Mouse (Mus musculus) left cerebral cortex, adult 11 months (tissue): Measurements from ENCODE around the gene Cables2.

Source experiments
- DNase-seq: peaks from one replicate; pipeline ENCODE4 v3.0.0; 2022; ENCODE audit warnings: low spot score

Cables2 gene

DNA sequence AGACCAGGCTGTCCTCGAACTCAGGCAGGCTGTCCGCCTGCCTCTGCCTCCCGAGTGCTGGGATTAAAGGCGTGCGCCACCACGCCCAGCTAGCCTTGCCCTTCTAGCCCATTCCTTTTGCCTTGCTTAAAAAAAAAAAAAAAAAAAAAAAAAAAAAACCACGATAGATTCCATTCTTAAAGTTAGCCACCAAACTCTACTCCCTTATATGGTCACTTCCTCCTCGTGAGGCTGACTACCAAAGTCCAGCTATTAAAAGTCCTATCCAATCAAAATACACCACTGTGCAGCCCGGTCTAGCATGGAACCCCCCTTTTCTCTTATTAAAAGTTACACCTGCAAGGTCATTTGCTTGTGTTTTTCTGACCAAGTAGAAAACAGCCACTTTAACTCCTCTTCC is 17.6 kb downstream of the Cables2 start:
- no peak for DNase-seq

DNA sequence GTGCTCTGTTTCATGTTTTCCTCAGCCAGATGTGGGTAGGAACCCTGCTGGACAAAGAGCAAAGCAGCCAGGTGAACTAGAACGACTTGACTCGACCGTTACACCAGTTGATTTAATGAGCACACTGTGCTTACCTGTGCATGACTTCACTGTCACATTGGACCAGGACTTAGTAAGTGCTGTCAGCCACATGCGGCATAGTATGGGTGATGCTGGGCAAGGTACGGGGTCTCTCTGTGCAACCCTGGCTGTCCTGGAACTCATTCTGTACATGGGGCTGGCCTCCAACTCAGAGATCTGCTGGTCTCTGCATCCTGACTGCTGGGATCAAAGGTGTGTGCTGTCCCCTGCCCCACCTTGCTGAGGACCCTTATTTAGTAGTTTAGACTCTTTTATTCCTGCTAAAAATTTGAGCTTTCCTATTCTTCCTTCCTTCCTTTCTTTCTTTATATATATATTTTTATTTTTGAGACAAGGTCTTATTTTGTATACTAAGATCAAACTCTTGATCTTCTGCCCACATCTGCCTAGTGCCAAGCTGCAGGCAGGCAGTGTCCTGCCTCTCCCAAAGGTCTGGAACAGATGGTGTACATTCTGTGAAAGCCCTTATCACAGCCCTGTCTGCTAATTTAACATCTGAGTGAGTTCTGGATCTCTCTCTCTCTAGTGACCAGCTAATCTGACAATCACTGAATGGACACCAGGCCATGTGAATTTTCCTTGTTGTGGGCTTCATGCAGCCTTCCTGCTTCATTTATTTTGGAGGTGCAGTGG is 18.7 kb downstream of the Cables2 start:
- DNase-seq: no peak

DNA sequence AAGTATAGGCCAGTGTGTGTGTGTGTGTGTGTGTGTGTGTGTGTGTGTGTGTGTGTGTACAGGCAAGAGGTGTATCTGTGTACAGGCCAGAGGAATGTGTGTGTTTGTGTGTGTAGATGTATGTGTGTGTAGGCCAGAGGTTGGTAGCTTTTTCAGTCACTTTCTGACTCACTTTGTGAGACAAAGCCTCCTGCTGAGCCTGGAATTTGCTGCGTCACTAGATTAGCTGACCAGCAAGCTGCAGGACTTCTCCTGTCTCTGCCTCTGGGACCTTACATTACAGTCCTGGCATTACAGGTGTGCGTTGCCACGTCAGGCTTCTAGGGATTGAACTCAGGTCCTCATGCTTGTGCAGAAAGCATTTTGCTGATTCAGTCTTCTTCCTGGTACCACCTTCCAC is 21.5 kb downstream of the Cables2 start:
- no peak for DNase-seq

DNA sequence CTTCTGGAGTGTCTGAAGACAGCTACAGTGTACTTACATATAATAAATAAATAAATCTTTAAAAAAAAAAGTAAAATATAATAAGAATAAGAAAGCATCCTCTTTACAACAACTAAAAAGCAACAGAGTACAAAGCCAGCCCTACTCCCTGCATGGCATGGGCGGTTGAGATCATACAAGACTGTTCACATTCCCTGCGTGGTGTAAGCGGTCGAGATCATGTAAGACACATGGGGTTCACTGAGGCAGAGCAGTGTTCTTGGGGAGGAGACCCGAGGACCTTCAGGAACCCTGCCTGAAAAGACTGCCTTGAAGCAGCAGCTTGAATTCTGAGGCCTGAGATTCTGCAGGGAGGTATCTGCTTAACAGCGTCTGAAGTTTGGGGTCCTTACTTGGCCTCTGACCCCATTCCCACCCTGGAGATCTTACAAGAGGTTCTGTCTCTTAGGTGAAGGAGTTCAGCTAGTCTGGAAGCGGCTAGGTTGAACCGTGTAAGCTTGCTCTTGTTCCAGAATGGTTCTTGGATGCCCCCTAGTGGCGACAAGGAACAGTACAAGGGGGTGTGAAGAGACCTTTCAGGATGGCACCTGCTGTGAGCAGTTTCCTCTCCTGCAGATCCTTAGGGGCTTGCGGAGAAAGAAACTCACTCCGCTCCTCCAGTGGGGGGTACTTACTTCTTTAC is 22.2 kb downstream of the Cables2 start:
- DNase-seq: peak; percentile 53

DNA sequence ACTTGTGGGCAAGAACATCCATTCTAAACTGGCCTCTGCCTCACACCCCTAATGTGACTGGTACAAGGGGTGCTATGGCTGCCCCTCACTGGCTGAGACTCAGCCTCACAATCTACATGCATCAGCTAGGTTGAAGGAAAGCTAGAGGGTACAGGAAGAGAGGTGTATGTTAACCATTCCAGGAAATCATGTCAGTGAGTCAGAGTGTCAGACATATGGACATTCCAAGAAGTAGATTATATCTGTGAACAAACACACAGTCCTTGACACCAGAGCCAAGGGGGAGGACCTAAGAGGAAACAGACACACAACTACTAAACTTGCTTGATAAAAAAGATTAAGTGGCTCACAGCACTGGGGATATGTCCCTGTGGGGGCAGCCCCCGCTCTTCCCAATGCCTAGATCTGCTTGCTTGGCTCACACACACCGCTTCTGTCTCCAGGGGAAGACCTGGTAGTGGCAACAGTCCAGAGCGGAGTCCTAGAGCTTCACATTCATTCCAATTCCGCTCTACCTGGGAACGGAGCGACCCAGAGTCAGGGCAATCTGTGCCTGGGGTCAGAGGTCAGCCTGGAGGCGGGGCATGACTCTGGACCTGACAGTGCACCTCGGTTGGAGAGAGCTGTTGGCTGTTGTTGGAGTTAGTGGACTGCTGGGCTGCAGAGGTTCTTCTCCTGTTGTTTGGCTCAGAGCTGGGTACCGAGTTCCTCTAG is 24.2 kb downstream of the Cables2 start:
- DNase-seq: no peak

DNA sequence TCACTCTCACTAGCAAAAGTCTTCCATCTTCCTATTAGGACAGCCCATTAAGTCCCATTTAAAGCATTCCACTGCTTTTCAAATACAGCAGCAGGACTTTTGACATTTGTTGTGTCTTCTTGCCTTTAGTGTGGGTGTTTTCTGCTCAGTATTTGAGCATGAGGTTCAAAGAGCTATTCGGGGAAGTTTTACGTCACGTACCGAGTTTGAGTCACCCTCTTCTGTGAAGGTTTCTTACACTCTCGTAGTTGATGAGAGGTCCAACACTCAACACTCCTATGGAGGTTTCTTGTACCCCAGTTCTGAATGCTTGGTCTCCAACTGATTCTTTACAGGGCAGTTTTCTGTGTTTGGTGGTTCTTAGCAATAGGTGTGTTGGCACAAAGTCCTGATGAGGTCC is 25.4 kb downstream of the Cables2 start:
- DNase-seq: no peak

DNA sequence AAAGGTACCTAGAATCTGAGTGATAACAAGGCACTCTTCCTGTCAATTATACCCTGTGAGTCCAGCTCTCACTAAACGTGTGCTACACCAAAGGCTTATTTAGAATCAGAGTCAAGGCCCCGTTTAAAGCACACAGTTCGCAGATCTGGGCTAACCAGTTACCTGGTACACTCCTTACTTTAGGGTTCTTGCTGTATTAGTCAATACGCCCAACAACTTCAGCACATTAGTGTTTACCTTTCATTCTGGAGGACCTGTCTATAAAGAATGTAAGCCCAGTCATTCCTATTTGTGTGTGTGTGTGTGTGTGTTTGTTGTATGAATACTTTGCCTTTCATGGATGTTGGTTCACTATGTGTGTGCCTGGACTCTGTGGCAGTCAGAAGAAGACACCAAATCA is 30.2 kb downstream of the Cables2 start:
- DNase-seq: no peak

DNA sequence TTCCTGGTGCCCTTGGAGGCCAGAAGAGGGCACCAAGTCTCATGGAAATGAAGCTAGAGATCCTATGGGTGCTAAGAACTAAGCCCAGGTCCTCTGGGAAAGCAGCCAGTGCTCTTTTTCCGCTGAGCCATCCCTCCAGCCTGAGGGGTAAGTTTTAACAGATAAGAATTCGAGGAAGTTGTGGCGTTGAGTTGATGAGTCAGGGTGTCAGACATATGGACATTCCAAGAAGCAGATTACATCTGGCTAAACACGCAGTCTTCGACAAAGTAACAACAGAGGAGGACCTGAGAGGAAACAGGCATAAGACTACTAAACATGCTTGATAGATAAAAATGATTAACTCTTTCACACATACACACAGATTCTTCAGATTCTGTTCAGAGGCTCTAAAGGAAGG is 34.7 kb downstream of the Cables2 start:
- DNase-seq: no peak

DNA sequence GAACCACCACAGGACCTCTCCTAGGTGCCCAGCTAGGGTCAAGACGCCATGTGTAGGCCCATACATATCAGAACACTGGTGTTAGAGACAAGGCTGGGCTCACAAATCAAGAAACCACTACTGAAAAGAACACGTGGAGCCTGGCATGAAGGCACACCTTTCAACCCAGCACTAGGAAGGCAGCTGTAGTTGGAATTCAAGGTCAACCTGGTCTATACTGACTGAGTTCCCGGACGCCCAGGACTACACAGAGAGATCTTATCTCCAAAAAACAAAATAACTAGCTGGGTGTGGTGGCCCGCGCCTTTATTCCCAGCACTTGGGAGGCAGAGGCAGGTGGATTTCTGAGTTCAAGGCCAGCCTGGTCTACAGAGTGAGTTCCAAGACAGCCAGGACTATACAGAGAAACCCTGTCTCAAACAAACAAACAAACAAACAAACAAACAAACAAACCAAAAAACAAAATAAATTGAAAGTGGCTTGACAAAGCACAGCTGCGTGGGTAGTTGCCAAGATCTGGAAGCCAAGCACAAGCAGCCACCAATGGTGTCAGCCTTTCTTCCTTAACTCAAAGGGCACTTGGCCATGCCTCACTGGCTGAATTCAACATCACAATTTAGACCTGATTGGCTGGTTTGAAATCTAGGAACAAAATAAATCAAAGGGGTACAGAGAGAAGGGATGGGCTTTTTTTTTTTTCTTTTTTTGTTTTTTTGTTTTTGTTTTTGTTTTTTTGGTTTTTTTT is 35.5 kb downstream of the Cables2 start:
- no peak for DNase-seq

DNA sequence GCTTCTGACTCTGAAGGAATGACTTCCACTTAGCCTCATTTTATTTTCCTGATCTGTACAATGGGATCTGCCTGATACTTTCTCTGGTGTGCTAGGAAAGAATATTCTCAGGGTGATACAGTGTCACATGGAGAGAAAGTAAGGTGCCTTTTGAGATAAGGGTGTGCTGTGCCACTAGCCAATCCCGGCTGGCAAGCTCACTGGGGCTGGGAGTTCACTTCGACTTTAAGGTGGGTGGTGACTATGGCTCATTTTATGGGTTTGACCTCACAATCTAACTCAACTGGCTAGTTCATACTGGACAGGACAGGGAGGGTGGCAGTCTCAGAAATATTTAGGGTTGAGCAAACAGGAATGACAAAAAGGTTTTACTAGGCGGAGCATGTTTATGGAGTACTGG is 36.4 kb downstream of the Cables2 start:
- DNase-seq: no peak

DNA sequence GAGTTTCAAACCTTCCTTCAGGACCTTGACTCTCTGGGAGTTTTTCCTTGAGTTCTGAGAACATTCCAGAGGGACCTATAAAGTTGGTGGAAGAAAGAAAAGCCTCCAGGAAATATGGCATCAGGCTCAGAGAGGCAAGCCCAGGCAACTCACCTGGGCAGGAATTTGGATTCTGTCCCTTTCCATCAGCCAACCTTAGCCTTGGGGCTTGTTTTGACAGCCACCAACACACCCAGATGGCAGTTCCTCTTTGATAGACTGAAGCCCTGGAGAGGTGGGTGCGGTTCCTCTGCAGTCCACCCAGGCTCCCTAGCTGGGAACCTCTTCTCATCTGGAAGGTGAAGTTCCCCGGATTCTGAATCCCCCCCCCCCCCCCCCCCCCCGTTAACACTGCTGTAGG is 36.8 kb downstream of the Cables2 start:
- no peak for DNase-seq

DNA sequence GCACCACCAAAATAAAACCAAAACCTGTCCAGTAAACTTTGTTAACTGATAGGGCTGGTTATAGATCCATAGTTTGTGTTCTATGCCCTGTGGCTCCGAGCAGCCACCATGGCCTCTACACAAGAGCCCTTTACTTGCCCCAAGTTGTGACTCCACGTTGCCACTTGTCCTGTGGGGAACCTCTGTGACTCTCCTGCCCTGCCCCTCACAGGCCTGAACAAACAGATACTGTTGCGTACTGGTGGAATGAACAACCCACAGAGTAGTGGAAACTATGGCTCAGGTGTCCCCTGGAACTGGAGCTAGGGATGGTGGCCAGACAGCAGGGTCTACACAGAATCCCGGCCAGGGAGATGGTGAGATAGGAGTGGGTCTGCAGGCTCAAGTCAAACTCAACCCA is 37.5 kb downstream of the Cables2 start:
- DNase-seq: no peak

DNA sequence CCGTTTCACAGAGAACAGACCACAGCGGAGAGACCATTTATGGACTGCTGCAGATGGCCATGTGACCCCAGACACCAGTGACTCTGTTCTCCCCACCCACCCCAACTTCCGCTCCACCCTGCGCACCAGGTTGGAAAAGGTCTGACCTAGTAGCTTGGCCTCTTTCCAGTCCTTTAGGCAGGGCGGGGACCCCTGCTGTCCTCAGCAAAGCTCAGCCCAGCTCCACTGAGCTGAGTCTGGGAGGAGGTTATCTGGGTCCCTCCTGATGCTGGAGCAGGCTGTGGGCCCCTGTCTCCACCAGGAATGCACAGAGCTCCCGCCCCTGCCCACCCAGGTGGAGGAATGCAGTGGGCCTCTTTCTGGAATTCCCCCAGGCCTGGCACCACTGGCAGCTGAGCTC is 38.3 kb downstream of the Cables2 start:
- no peak for DNase-seq

DNA sequence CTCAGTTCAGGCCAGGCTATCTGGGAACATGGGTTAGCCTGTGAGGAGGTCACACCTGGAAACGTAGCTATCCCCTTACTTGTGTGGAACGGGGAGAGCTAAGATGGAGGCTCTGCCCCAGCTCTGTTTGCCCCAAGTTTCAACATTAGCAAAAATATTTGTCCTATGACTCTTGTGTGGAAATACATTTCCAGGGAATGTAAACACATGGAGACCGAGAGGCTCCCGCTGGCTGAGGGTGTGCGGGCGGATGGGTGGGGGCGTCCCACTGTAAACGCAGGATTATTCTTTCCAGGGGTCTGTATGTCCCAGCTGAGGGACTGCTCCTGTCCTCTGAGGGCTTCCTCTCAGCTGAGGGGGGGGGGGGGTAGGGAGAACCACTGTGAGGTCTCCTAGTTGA is 38.9 kb downstream of the Cables2 start:
- DNase-seq: no peak

DNA sequence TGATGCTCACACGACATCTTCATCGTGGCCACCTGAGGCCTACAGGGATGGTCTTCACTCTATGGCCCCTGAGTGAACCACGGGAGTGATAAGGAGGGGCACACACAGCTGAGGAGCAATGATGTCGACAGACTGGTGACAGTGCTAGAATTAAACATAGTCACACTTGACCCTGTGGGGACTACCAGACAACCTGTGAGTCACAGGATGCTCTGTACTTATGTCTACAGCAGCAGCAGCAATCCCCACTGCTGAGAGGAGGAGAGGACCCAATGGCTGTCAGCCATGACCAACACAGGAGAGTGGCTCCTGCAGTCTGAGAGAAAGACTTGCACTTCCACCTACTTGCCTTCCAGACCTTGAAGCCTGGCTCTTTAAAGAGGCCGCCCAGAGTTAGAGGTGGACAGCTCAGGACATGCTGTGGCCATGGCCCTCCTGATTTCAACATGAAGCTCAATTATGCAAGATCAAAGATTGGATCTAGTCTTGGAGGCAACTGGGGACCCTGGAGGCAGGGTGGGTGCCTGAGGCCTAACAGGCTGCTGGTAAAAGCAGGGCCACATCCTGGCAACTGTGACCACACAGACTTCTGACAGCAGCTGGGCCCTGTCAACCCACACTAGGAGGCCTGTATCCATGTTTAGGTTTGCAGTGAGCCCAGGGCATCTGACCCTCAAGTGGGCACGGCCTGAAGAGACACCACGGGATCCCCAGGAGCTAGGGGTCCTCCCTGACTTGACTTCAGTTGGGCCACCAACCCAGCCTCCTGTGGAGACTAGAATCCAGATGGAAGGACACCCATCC is 40.0 kb downstream of the Cables2 start:
- no peak for DNase-seq

DNA sequence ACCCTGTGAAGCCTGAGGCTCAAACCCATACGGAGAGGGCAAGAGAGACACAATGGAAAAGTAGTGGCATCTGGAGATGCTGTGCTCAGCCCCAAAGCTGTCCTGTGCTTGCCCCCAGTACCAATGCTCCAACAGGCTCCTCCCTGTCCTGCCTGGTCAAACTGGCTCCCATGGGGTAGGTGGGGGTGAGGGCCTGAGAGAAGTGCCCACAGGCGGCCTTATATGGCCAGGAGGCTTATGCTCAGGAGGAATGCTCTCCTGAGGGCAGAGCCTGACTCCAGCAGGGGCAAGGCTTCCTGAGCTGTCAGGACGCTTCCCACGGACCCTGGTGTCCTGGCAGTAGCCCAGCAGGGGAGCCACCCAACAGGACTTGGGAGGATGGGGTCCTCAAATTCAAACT is 42.8 kb downstream of the Cables2 start:
- no peak for DNase-seq

DNA sequence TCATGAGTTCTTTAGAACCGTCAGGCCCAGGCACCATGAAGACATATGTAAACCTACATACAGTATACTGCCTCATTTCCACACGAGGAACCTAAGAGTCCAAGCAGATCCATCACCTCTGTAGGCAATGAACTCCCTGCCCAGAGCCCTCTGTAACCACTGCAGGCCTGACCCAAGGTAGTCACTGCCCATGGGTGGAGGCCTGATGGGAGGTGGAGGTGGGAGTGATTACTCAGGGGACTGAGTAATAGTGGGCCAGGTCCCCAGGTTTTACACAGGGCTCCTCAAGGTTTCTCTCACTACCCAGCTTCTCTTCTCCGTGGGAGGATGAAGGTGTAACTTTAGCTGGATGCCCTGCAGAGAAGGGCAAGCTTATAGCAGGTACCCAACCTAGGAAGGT is 44.2 kb downstream of the Cables2 start:
- DNase-seq: no peak

DNA sequence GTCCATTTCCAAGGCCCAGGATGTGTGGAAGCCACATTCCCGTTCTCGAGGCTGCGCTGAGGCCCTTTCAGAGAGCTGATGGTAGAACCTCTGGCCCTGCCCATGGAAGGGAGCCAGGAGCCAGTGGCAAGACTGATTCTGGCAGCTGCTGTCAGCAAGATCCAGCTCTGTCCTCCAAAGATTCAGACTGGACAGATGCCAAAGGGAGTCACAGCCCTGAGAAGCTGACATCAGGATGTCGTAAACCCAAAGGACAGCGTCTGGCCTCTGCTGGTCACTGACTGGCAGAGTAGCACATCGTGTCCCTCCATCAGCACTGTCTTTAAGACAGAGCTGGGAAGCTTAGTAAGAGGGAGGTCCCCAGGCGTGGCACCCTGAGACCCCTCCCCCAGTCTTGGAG is 44.7 kb downstream of the Cables2 start:
- no peak for DNase-seq

DNA sequence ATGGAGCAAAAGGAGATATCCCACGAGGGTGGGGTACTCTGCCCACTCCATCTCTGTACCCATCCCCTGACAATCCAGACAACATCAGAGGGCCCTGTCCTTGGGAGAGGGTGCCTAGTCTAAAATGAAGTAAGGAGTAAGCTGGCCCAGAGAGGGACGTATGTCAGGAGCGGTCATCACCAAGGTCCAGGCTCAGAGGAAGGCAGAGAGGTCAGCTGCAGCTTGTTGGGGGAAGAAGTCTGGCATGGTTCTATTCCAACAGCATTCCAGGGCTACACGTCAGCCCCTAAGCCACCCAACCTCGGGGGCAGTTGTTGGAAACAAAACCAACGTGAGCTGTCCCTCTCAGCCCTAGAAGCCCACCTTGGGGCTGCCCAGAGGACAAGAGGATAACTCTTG is 45.2 kb downstream of the Cables2 start:
- no peak for DNase-seq

DNA sequence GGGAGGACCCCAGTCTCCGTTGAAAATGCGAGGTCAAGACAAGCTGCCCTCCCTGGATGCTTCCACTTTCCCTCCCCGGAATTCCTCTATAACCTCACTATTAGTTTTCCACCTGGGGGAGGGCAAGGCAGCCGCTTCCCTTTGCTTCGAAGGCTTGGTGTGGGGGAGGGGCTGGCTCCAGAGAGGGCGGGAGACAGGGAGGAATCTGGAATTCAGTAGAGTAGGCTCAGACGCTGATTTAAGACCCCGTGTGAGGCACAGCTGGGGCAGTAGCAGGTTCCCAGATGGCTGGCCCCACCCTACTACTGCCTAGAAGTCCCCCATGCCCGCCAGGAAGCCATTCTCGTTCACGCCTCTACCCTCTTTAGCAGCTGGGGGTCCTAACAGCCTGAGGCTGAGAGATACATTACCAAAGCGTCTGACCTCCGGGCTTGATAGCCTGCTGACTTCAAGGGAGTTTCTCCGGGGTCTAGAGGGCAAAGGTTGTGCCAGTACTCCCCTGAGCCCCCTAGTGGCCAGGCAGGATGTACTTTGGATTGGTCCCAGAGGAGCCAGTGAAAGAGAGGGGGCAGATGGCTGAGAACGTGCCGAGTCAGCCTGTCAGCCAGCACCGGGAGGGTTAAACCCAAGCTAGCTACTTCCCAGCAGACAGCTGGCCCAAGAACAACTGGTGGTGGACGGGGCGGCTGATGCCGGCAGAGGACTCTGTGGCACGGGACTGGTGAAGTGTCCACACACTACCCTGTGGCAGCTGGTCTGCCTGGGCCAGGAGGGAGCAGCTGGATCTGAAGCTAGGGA is 45.8 kb downstream of the Cables2 start:
- DNase-seq: no peak
